Mouse (Mus musculus) brain, embryonic 14.5 days (tissue): Measurements from ENCODE around the gene Eed. TPM values are rescaled to one million over a fixed set of nuclear protein-coding genes. Genes with fewer than 3 reads are reported as not detected.
A peak's percentile ranks its signal among the peaks of the same experiment; 100 is the strongest.
"Not testable (repeated sequence)": the region's sequence is repeated elsewhere in the genome, so short reads cannot be mapped to it uniquely, and the experiment has no call there.

Experiments
- DNase-seq: peaks from one replicate; pipeline ENCODE4 v3.0.0-alpha.2; 2011; ENCODE audit warnings: low read depth
- CTCF ChIP-seq: fragments of 200-500 bp; IDR thresholded peaks from 2 replicates; pipeline ENCODE4 v1.5.1; 2012; ENCODE audit warnings: inconsistent platforms, mild to moderate bottlenecking, moderate library complexity, borderline replicate concordance; ENCODE audit not compliant: insufficient read depth, insufficient read length; ENCODE audit errors: extremely low read depth
- POLR2A ChIP-seq: fragments of 200-500 bp; IDR thresholded peaks from 2 replicates; pipeline ENCODE4 v1.6.1; 2012; ENCODE audit warnings: mild to moderate bottlenecking, inconsistent platforms, borderline replicate concordance; ENCODE audit not compliant: poor library complexity, insufficient read depth, insufficient read length, severe bottlenecking; ENCODE audit errors: extremely low read depth
- polyA plus RNA-seq: library from polyadenylated mRNA; depleted of rRNA; stranded (reverse); fragments of >200 nt; gene quantifications from 2 replicates; pipeline ENCODE4 v1.2.3, GENCODE M21; 2012

Eed gene
- polyA plus RNA-seq, 1 experiment: 48.8 TPM

DNA sequence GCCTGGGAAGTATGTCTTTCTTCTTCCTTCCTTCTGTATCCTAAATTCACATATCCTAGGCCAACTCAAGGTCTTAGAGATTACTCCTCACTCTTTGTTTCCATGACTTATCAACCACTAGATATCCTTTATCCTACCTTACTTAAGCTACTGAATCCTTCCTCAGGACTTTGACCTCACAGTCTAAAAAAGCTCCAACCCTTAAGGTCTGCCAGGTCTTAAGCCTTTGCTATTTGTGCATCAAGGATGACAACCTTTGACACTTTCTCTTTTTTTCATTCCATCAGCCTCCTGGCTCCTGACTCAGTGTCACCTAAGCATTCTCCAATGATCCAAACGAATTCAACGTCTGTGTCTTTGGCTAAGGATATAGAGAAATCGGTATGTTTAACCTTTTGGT, 24.0 kb upstream of the Eed start:
- DNase-seq: no peak

DNA sequence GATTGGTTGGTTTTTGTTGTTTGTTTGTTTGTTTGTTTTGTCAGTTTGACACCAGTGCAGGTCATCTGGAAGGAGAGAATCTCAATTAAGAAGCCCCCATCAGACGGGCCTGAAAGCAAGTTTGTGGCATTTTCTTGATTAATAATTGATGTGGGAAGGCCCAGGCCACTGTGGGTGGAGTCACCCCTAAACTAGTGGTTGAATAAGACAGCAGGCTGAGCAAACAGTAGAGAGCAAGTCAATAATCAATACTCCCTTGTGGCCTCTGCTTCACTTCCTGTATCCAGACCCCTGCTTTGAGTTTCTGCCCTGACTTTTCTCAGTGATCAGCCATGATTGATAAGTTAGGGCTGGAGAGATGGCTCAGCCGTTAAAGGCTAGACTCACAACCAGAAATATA, 21.6 kb upstream of the Eed start:
- no peak for TF ChIP-seq CTCF
- TF ChIP-seq POLR2A: no peak
- no peak for DNase-seq

More for the DNA sequence above, 24.0 kb upstream of the Eed start:
- TF ChIP-seq POLR2A: no peak
- no peak for TF ChIP-seq CTCF

DNA sequence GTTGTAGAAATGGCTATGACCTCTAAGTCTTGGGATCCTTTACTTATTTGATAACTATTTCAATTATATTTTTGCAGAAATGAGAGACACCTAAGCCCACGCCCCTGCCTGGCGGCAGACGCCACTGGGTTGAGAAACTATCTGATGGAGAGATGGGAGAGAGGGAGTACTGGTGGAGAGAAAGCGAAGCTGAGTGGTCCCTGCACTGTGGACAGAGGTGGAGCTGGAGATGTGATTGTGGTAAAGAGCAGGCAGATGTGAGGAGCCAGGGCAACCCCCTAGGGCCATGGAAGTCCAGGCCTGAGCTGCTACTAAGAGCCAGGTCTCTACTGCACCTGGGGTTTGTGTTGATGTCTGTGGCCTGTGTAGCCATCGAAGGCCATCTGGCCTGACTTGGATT, 18.7 kb upstream of the Eed start:
- no peak for DNase-seq
- TF ChIP-seq POLR2A (no peak), CTCF (no peak)

DNA sequence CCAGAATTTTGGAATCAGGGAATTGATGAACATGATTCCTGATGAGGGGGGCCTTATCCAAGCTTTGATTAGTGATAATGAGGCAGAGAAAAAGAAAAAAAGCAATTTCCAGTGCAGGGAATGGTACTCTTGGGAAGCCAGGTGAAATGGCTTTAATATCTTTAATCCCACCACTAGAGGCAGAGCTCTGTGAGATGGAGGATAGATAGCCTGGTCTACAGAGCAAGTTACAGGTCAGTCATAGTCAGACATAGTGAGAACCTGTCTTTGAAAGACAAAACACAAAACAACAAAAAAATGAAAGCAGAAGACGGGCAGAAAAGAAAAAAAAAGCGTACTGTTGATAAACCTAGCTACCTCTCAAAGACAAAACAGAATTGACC, 17.8 kb upstream of the Eed start:
- peak; percentile 35 for DNase-seq
- TF ChIP-seq POLR2A: no peak
- TF ChIP-seq CTCF: peak; percentile 37; the same call in 1 of the 2 replicates

DNA sequence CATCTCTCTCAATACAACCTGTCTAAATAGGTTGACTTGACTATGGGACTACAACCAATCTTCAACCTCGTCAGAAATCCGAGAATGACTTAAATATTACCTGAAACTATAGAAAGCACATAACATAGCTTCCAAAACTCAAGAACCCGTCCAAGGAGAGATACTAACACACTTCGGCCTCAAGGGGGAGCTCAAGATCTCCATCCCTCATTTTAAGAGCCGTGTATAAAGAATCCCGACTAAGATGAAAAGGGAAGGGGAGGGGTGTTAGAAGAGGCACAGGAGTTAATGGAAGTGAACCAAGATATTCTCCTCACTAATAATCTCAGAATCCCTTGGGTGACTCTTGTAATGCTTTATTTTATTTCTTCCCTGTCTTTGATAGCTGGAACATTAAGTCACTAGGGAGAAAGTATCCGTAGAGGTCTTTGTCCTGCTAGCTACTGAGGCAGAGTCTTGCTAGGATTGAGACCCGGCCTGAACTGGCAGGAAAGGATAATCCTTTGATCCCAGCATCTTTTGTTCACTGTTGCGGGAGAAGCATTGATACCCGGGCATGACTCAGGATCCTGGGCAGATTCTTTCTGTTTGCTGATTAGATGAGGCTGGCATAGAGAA, 17.3 kb upstream of the Eed start:
- no peak for TF ChIP-seq POLR2A
- TF ChIP-seq CTCF: peak; percentile 82; the same call in 1 of the 2 replicates
- peak; percentile 94 for DNase-seq

DNA sequence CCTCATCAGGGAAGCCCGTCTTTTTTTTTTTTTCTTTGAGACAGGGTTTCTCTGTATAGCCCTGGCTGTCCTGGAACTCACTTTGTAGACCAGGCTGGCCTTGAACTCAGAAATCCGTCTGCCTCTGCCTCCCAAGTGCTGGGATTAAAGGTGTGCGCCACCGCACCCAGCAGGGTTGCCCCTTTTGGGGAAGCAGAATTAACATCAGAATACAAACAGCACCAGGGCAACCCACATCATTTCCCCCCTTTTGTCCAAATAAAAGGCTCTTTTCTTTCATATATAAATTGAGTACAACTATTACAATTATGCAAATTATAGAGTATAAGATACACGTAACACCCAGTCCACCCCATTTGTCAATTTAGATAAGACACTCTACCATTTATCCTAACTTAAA, 16.7 kb upstream of the Eed start:
- not testable (repeated sequence) for DNase-seq

DNA sequence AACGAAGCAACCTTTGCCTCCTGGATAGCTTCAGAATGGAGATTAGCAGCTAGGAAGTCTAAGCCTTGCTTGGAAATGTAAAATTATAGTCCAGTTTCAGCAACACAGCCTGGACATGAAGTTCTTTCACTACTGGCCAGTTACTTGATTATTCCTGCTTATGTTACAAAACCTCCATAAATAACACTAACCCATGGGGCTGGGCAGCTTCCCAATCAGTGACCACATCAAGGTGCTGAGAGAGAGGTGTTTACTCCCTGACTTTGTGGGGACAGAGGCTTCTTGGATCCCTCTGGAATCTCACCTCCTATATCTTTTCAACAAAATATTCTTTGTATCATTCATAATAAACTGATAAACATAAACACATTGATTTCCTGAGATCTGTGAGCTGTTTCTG, 12.3 kb upstream of the Eed start:
- DNase-seq: no peak
- TF ChIP-seq POLR2A: no peak
- TF ChIP-seq CTCF: no peak

DNA sequence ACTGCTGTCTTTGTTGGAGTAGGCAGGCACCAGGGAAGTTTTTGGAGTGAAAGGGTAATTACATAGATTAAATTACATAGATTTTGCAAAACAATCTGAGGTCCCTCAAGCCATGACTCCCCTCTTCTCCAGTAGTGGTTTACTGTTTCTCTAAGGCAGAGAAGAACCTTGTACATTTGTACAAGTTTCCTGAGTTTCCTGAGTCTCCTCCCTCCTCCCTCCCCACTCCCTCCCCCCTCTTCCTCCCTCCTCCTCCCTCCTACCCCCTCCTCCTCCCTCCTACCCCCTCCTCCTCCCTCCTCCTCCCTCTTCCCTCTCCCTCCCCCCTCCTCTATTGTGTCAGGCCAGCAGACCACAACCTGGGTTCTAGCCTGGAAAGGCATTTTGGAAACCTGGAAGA, 3.6 kb upstream of the Eed start:
- no peak for DNase-seq

DNA sequence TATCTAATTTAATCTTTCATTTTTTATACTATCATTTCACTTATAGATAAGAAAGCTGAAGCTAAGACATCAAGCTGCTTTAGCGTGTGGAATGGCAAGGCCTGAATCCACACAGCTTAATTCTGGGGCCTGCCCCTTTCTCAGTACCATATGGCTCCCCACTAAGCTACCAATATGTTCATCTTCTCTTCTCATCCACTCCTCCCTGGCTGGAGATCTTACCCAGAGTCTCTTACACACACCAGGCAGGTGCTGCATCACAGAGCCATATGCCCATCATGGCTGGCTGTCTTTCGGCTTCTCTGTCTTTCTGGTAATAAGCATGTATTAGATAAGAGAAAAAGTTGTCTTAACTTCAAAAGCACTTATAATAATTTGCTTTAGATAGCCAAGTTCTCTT, 2.7 kb upstream of the Eed start:
- TF ChIP-seq CTCF (no peak), POLR2A (no peak)
- DNase-seq: peak; percentile 33

More for the DNA sequence above, 3.6 kb upstream of the Eed start:
- TF ChIP-seq POLR2A (no peak), CTCF (no peak)

DNA sequence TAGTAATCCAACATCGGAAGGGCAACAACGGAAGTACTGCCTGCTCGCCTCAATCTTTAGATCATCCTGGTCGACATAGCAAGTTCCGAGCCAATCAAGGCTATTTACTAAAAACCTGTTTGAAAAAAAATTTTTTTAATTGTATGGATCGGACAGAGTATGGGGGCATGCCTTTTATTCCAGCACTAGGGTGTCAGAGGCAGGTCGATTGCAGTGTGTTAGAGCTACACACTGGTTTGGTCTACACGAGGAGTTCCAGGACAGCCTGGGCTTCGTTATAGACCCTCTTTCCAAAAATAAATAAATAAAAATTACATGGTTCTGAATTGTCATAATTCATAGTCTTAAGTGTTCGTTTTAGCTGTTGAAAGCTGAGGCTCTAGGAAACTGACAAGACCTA, 774 bp upstream of the Eed start:
- TF ChIP-seq CTCF (no peak), POLR2A (no peak)

DNA sequence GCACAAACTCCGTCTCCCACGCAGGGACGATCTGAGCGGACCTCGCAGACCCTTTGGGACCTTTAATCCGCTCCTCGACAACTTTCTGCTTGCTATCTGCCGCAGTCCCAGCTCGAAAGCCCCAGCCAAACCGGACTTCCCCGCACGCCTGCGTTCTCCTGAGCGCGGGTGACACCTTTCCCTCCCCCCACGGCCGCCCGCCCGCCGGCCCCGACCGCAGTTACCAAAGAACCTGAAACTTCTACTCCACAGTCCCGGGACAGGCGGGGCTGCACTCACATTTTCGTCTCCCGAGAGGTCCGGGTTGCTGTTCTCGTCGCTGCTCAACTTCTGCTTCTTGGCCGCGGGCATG, 674 bp downstream of the Eed start:
- no peak for DNase-seq
- TF ChIP-seq POLR2A (no peak), CTCF (no peak)

More for the DNA sequence above, 774 bp upstream of the Eed start:
- DNase-seq: no peak

DNA sequence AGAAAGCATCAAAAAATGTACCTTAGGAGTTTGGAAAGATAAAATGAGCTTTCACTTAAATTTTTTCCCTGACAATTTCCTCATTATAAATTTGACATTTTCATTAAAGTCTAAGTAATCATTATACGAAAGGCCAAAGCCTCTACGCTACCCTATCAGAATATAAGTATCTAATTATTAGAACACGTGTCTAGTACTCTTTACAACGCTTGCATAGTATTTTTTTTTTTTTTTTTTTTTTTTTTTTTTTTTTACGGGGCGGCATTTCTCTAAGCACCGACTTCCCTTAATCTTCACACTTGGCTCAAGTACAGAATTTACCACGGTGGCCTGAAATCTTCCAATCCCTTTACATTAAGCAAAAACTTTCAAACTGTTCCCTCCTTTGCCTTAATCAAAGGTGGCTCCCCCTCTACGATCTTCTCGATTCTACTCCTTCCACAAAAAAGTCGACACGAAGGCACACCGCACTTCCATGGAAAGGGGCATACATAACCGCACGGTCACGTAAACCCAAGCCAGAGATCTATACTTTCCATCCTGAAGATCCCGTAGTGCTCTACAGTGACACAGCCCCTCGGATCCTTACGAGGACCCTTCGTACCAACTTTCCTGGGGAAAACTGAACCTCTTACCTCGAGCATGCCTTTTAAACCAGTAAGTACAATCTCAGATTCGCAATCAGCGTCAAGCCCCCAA, 1.2 kb downstream of the Eed start:
- TF ChIP-seq POLR2A: no peak
- no peak for TF ChIP-seq CTCF
- peak; percentile 52 for DNase-seq

DNA sequence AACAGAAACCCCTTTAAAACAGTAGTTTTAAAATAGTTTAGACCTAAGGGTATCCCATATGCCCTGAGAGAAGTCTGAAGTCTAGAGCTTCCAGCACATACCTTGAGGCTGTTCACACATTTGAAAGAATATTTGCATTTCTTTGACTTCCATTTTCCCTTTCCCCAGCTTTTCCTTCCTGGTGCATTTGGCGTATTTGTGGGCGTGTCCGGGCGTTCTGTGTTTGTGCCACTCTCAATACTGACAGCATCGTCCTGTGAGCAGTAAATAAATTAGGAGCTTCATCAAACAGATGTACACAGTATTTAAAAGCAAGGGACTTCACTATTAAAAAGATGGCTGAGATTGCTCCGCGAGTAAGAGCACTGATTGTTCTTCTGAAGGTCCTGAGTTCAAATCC, 4.0 kb downstream of the Eed start:
- no peak for DNase-seq
- no peak for TF ChIP-seq POLR2A
- TF ChIP-seq CTCF: no peak

DNA sequence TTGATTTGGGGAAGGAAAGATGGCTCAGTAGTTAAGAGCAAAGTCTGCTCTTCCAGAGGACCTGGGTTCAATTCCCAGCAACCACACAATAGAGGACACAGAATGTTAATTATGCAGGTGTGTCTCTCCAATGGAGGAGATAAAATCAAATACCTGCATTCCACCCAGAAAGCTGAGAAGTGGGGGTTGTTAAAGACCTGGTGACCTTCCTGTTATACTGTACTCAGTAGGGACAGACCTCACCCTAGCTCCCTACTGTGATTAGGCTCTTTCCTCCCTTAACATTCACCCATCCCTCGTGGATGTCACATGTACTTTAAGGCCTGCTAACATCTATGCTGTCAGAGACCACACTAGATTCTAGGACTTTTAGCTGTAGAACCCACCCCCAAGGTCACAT, 5.2 kb downstream of the Eed start:
- no peak for TF ChIP-seq CTCF
- TF ChIP-seq POLR2A: no peak

More for the DNA sequence above, 5.2 kb downstream of the Eed start:
- DNase-seq: no peak
